Mouse (Mus musculus) embryonic facial prominence, embryonic 11.5 days (tissue): Measurements from ENCODE around the gene Arl4a. TPM values are rescaled to one million over a fixed set of nuclear protein-coding genes. Genes with fewer than 3 reads are reported as not detected.

Experiments used
- ATAC-seq: fragments of 200-750 bp; cut with Nextera tagmentation; replicated peaks from 2 replicates; pipeline ENCODE4 v1.8.0; 2017; ENCODE audit warnings: low read depth; ENCODE audit not compliant: insufficient number of reproducible peaks, low FRiP score, low TSS enrichment
- DNase-seq: peaks from one replicate; pipeline ENCODE4 v3.0.0-alpha.2; 2015; ENCODE audit warnings: low spot score
- H3K27ac ChIP-seq: fragments of 300-500 bp; sonication (generic); replicated peaks from 2 replicates; pipeline ENCODE4 v1.5.1; 2014; ENCODE audit warnings: mild to moderate bottlenecking, low read depth, low read length, control low read depth
- H3K27me3 ChIP-seq: fragments of 300-500 bp; sonication (generic); 2 replicates; pipeline ENCODE4 v1.6.1; 2014; ENCODE audit warnings: mild to moderate bottlenecking, low read length, moderate library complexity, mixed read lengths; ENCODE audit not compliant: control insufficient read depth, insufficient read depth
- H3K36me3 ChIP-seq: fragments of 300-500 bp; sonication (generic); replicated peaks from 2 replicates; pipeline ENCODE4 v1.6.1; 2014; ENCODE audit warnings: low read depth, mild to moderate bottlenecking, low read length, moderate library complexity, mixed read lengths; ENCODE audit not compliant: control insufficient read depth, insufficient read depth
- H3K4me1 ChIP-seq: fragments of 300-500 bp; sonication (generic); 2 replicates; pipeline ENCODE4 v1.6.1; 2014; ENCODE audit warnings: low read length, mixed read lengths; ENCODE audit not compliant: control insufficient read depth, insufficient read depth
- H3K4me2 ChIP-seq: fragments of 300-500 bp; sonication (generic); 2 replicates; pipeline ENCODE4 v1.6.1; 2014; ENCODE audit warnings: low read depth, mild to moderate bottlenecking, control low read depth, low read length, moderate library complexity
- H3K4me3 ChIP-seq: fragments of 300-500 bp; sonication (generic); 2 replicates; pipeline ENCODE4 v1.5.1; 2014; ENCODE audit warnings: low read depth, low read length, control low read depth
- H3K9ac ChIP-seq: fragments of 300-500 bp; sonication (generic); replicated peaks from 2 replicates; pipeline ENCODE4 v1.6.1; 2014; ENCODE audit warnings: mild to moderate bottlenecking, control low read depth, low read length
- H3K9me3 ChIP-seq: fragments of 300-500 bp; sonication (generic); replicated peaks from 2 replicates; pipeline ENCODE4 v1.6.1; 2016; ENCODE audit warnings: mild to moderate bottlenecking, low read length, inconsistent platforms, mixed read lengths; ENCODE audit not compliant: control insufficient read depth
- WGBS: fragments of 180-500 bp; shearing (Covaris S2); extraction: QIAGEN DNeasy Blood & Tissue Kit; methylation state at CpG from one replicate; pipeline ENCODE4 v1.1.7; 2014; 5-methylcytosine and 5-hydroxymethylcytosine counted together
- polyA plus RNA-seq: library from polyadenylated mRNA; unstranded; fragments of >200 nt; fragmentation: Nextera tagmentation; extraction: Ambion mirVana; gene quantifications from 2 replicates; pipeline ENCODE4 v1.2.1, GENCODE M21; 2014

Gene Arl4a
- polyA plus RNA-seq, 1 experiment from 2014 or later, result 37.5 TPM

GRCm38 (mm10) chr12:39974273-39974672 lies 63.6 kb downstream of the Arl4a start:
- WGBS, result 78% methylated on average over 1 of the region's 1 CpGs
- Histone ChIP-seq H3K27me3 (no peaks in the 10 kb centered on the region), H3K4me1 (no peaks in the 10 kb centered on the region), H3K4me2 (no peak overlapping the region), H3K36me3 (no peaks in the 10 kb centered on the region), H3K27ac (no peak overlapping the region), H3K4me3 (no peak overlapping the region), H3K9ac (no peak overlapping the region), H3K9me3 (no peaks in the 10 kb centered on the region)
- no peak for ATAC-seq
- no peak for DNase-seq

- DNase-seq (no peak), ATAC-seq (no peak)
- H3K4me2 ChIP-seq, result no peak overlapping the region
- H3K9me3 ChIP-seq, result no peaks in the 10 kb centered on the region
- H3K4me1 ChIP-seq, result no peaks in the 10 kb centered on the region
- H3K9ac ChIP-seq, result no peak overlapping the region
- no peaks in the 10 kb centered on the region for H3K36me3 ChIP-seq
- no peak overlapping the region for H3K4me3 ChIP-seq
- H3K27me3 ChIP-seq, result no peaks in the 10 kb centered on the region
- H3K27ac ChIP-seq, result no peak overlapping the region
Observed at GRCm38 (mm10) chr12:39969500-39969899, 68.3 kb downstream of the Arl4a start.

GRCm38 (mm10) chr12:39968109-39968508 lies 69.7 kb downstream of the Arl4a start:
- DNase-seq (no peak), ATAC-seq (no peak)
- WGBS, result 91% methylated on average over 3 of the region's 3 CpGs
- H3K27ac ChIP-seq, result no peak overlapping the region
- no peaks in the 10 kb centered on the region for H3K27me3 ChIP-seq
- no peaks in the 10 kb centered on the region for H3K9me3 ChIP-seq
- no peak overlapping the region for H3K9ac ChIP-seq
- no peaks in the 10 kb centered on the region for H3K36me3 ChIP-seq
- no peak overlapping the region for H3K4me3 ChIP-seq
- no peak overlapping the region for H3K4me2 ChIP-seq
- H3K4me1 ChIP-seq, result no peaks in the 10 kb centered on the region

- ATAC-seq, result no peak
- no peak overlapping the region for H3K4me2 ChIP-seq
- H3K36me3 ChIP-seq, result no peaks in the 10 kb centered on the region
- H3K4me1 ChIP-seq, result no peaks in the 10 kb centered on the region
- no peak overlapping the region for H3K4me3 ChIP-seq
- DNase-seq, result no peak
- no peak overlapping the region for H3K27ac ChIP-seq
- H3K9me3 ChIP-seq, result no peaks in the 10 kb centered on the region
- WGBS, result 87% methylated on average over 8 of the region's 8 CpGs
- no peaks in the 10 kb centered on the region for H3K27me3 ChIP-seq
- no peak overlapping the region for H3K9ac ChIP-seq
Observed at GRCm38 (mm10) chr12:39959166-39959565, 78.7 kb downstream of the Arl4a start.

DNA sequence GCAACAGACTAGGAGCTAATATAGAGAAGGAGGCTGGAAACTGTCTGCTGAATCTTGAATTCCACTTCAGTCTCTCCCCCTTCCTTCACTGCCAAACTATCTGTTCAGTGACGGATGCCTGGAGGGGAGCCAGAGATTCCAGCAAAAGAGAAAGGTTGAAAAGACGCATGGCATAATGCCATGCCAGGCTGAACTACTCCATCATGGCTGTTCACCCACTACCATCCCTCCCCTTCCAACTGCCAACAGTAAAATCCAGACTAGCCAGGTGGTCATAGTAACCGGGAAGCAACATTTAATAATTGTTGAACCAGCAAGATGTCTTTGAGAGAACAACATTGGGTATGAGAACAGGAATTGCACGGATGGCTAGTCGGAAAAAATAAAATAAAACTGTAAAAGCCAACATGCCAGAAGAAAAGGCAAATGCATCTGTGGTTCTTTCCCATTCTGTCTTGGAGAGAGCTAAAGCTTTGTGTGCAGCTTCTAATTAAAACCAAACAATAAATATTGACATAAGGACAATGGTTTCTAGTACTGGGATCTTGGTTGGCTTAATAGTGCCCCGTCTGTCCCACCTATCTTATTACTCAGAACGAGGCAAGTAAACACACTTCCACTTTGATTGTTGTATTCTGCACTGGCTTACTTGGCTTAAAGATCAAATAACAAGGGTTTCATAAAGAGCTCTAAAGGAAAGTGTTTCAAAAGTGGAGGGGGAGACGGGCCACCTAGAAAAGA lies 79.7 kb downstream of the Arl4a start:
- Histone ChIP-seq H3K4me2 (no peak overlapping the region), H3K4me3 (no peak overlapping the region), H3K27me3 (no peaks in the 10 kb centered on the region), H3K36me3 (no peaks in the 10 kb centered on the region), H3K9ac (no peak overlapping the region), H3K27ac (no peak overlapping the region), H3K4me1 (no peaks in the 10 kb centered on the region), H3K9me3 (no peaks in the 10 kb centered on the region)
- DNase-seq, result no peak
- 71% methylated on average over 8 of the region's 8 CpGs for WGBS
- no peak for ATAC-seq

DNA sequence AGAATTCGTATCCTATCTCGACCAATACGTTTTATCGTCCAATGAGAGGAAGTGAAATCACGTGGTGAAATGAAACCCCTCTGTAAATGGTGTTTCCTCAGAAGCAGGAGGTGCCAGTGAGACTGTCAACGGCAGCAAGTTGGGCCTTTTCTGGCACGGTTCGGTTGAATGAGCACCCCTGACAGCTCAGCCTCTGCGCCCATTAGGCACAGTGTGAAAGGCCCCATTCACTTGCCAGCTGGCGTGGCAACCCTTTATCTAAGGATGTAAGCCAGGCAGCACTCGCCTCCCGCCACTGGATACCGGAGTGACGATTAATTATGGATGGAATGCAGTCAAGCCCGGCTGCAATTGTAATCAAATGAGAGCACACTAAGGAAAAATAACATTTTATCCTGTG lies 81.4 kb downstream of the Arl4a start:
- ATAC-seq (peak; percentile 92), DNase-seq (peak; percentile 30)
- Histone ChIP-seq H3K9me3 (no peaks in the 10 kb centered on the region), H3K4me1 (no peaks in the 10 kb centered on the region), H3K27ac (no peak overlapping the region), H3K4me2 (no peak overlapping the region), H3K27me3 (no peaks in the 10 kb centered on the region), H3K36me3 (no peaks in the 10 kb centered on the region), H3K9ac (no peak overlapping the region), H3K4me3 (no peak overlapping the region)
- 44% methylated on average over 15 of the region's 15 CpGs for WGBS

Other genes with a start within 250 kb of the Arl4a start
- gene Scin, start 96.2 kb upstream of the Arl4a start, polyA plus RNA-seq, result 0.21 and 0.42 TPM in 2 replicates
- gene Lsmem1, start 161.5 kb upstream of the Arl4a start, polyA plus RNA-seq, result 0.17 and 0.20 TPM in 2 replicates
- 153 and 169 TPM in 2 replicates for gene Ifrd1, start 210.5 kb upstream of the Arl4a start, polyA plus RNA-seq